Mouse (Mus musculus): Measurements from ENCODE around the gene Gm29735.

Gm29735 gene

DNA sequence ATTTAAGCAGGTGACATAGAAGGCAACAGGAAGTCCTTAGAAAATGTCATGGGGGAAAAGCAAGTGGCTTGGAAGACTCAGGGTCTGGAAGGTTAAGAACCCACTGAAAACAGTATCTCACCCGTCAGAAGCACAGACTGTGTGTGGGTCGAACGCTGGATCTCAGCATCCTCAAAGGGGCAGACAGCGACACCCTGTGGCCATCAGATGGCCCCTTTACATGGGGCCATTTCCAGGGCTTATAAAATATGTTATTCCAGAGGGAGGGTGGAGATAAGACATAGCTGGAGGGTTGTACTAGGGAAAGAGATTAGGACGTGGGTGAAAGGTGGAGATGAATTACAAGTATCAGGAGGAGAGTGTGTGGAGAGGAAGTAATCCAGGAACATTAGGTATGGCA lies 37.3 kb downstream of the Gm29735 start:
- peak in 1 of 2 experiments; percentile 8 for DNase-seq

Data from lung, postnatal 4 days (tissue).